Mouse (Mus musculus): Measurements from ENCODE around the gene Itgb3bp.

Gene Itgb3bp

GRCm38 (mm10) chr4:99724331-99724730 lies 205.3 kb downstream of the Itgb3bp start:
- DNase-seq (ENCODE audit: low spot score in 2 of 2), result no peak

- no peak for DNase-seq (ENCODE audit: low spot score in 2 of 2)
Observed at GRCm38 (mm10) chr4:99717905-99718304, 211.7 kb downstream of the Itgb3bp start.

GRCm38 (mm10) chr4:99715783-99716416 lies 213.7 kb downstream of the Itgb3bp start:
- no peak for DNase-seq (ENCODE audit: low spot score in 2 of 2)
